Mouse (Mus musculus) lung, adult 2 months (tissue): Measurements from ENCODE around the gene Pus10.

ENCODE experiments used
- CTCF ChIP-seq: fragments of 200-500 bp; IDR thresholded peaks from 2 replicates; pipeline ENCODE4 v1.5.1; 2011; ENCODE audit warnings: mild to moderate bottlenecking, low read length, control low read depth; ENCODE audit not compliant: insufficient read depth
- POLR2A ChIP-seq: fragments of 200-500 bp; IDR thresholded peaks from 2 replicates; pipeline ENCODE4 v1.6.1; 2011; ENCODE audit warnings: low read depth, mild to moderate bottlenecking, control low read depth, low read length, borderline replicate concordance; ENCODE audit errors: extremely low read depth

GRCm38 (mm10) chr11:23672256-23672749, 6.8 kb downstream of the Pus10 start:
- TF ChIP-seq CTCF (no peak), POLR2A (no peak)
